Mouse (Mus musculus) embryo, embryonic 11.5 days (tissue): ENCODE measurements around the gene Ripply3.

Experiments
- DNase-seq: peaks from one replicate; pipeline ENCODE4 v3.0.0-alpha.2; 2012; ENCODE audit warnings: low read depth, low spot score

Ripply3 gene

DNA sequence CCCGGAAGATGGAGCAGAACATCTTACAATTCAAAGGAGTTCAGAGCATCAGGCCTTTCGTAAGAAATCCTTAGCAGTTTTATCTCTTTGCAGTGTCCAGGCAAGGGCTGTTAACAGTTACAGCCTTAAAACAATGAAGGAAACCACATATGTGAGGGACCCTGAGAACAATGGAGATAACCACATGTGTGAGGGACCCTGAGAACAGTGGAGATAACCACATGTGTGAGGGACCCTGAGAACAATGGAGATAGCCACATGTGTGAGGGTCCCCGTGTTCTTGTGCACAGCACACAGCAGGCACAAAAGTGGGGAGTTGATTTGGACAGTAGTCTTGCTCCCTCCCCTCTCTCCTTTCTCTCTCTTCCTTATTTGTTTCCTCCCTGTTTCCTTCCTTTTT is 29.9 kb downstream of the Ripply3 start:
- DNase-seq = no peak

DNA sequence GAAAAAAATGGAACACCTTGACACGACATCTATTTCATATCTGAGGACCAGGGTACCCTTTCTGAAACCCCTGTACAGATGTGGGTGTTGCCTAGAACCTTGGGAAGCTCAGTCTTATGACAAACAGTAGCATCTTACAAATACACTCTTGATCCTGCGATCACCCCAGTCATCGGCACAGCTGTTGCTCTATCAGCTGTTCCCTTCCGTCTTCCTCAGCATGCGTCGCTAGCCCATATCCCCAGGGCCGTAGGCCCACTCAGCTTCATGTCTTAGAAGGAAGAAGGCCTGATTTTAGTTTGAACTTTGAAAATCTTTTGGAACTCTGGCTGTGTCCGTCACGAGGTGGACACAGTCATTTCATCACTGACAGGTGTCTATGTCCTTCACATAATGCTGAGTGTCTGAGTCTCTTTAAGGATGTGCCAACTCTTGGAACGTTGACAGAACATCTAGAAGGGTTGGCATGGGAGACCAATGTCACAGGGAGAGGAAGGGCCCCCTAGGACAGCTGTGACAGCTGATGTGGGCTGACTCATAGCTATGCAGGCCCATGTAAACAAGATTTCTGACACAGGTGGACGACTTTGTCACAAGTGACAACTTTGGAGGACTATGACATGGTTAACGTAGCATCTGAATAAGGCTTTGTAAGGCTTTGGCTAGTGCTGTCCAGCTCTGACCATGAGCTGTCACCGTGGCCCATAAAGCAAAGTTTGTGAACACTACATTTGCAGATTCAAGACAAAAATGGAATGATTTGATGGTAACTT is 32.5 kb downstream of the Ripply3 start:
- no peak for DNase-seq

GRCm38 (mm10) chr16:94362174-94362873 is 34.1 kb downstream of the Ripply3 start:
- DNase-seq = no peak

DNA sequence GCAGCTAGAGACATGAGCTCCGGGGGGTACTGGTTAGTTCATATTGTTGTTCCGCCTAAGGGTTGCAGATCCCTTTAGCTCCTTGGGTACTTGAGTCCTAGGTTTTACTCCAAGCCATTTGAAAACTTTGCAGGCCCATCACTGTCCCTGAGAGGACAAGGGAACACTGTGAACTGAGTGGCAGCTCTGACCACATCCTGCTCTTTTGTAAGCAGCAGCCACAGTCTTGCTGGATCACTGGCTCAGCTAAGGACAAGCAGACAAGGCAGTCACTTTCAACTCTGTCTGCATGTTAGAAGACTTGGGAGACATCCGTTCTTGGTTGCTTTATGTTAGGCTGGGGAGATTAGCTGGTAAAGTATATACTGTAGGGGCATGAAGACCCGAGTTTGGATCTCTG is 35.6 kb downstream of the Ripply3 start:
- DNase-seq = no peak

DNA sequence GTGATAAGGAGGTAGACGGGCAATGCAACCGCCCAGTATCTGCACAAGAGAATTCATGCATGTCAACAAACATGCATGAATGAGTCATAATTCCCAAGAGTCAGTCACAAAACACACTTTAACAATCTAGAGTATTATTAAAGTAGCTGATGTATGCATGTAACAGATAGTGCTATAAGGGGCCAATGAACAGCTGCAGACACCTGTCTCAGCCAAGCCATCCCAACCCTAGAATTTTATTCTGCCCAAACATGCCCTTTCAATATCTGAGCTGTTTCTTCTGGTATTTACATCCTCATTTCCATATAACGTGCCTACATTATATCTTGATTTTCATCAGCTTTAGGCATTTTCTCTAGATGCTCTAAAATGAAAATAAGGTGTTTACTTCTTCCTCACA is 37.2 kb downstream of the Ripply3 start:
- no peak for DNase-seq

- DNase-seq = no peak
These were observed 41.5 kb downstream of the Ripply3 start for GRCm38 (mm10) chr16:94369596-94370172.

- DNase-seq = peak; percentile 96
These were observed 42.1 kb downstream of the Ripply3 start, which contains the start of gene Ttc3 for GRCm38 (mm10) chr16:94370173-94370914. Ttc3 (plus strand) TSS chr16:94370618.

DNA sequence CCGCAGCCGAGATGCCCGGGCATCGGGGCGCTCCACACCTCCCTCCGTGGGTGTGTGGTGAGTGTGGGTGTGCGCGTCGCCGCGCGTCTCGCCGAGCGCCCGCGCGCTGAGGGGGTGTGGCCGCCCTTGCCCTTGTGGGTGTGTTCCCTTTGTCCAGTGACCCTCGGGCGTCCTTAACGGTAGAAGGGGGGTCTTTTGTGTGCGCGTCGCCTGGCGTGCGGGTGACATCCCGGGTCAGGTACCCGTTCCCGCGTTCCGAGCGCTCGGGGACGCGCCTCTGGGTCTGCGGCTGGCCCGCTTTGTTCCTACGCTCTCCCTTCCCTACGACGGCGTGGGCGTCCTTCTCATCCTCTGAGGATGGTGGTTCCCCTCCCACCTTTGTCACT is 42.7 kb downstream of the Ripply3 start:
- DNase-seq = peak; percentile 57

- peak; percentile 84 for DNase-seq
These were observed 43.2 kb downstream of the Ripply3 start, which contains the start of gene Pigp for GRCm38 (mm10) chr16:94371301-94371931. Pigp (minus strand) TSS chr16:94371842.

DNA sequence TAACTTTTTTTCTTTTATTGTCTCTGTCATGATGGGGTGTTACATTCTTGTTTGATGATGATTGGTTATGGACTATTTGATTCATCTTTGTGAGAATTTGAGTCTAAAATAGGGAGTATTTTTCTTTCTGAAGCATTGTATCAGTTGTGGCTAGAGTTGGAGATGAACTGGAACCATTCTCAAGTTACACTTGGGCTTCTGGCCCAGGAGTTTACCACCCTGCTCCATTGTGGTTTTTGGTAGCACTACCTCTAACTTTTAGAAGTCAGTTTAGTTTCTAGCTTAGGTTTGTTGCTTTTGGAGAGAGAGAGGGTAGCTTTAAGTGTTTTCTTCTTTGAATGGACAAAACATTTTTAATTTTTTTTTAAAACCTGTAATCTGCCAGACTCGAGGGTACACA is 51.2 kb downstream of the Ripply3 start:
- DNase-seq = no peak

DNA sequence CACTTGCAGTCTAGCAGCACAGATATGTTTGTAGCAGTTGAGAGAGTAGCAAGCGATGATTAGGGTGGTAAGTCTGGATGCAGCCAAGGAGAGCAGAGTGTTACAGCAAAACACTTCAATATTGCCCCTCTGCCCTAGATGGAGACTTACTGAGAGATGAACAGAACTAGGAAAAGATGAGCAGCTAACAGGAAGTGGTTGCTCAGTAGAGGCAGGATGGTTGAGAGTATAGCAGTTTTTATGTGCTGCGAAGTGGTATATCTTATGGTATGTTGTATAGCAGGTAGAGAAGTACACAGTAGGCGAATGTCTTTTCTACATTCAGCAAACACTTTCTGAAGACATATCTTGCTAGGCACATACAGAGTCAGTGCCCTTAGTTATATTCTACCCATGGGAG is 55.1 kb downstream of the Ripply3 start:
- no peak for DNase-seq
